Mouse (Mus musculus) cerebellum, adult 11 months (tissue): ENCODE measurements around the gene Uba3.

ENCODE experiments used
- DNase-seq: peaks from one replicate; pipeline ENCODE4 v3.0.0; 2022

Uba3 gene

GRCm38 (mm10) chr6:97210191-97210961 is 4.9 kb upstream of the Uba3 start, which contains the start of gene Arl6ip5:
Gene Arl6ip5 (plus strand): TSS chr6:97210689.
- DNase-seq, result peak; percentile 76

GRCm38 (mm10) chr6:97209751-97210150 is 4.3 kb upstream of the Uba3 start:
- no peak for DNase-seq

- DNase-seq, result no peak
Observed at GRCm38 (mm10) chr6:97209201-97209600, 3.8 kb upstream of the Uba3 start.

GRCm38 (mm10) chr6:97208406-97208805 is 3.0 kb upstream of the Uba3 start:
- no peak for DNase-seq

GRCm38 (mm10) chr6:97207085-97207484 is 1.6 kb upstream of the Uba3 start:
- no peak for DNase-seq

- DNase-seq, result peak; percentile 65
Observed at GRCm38 (mm10) chr6:97204952-97205351, 495 bp downstream of the Uba3 start.

- DNase-seq, result no peak
Observed at GRCm38 (mm10) chr6:97204252-97204869, 1.1 kb downstream of the Uba3 start.

- no peak for DNase-seq
Observed at GRCm38 (mm10) chr6:97202477-97202876, 3.0 kb downstream of the Uba3 start.

- DNase-seq, result no peak
Observed at GRCm38 (mm10) chr6:97200437-97200836, 5.0 kb downstream of the Uba3 start.

GRCm38 (mm10) chr6:97179367-97179828 is 26.0 kb downstream of the Uba3 start:
- DNase-seq, result no peak

GRCm38 (mm10) chr6:97178491-97179366 is 26.7 kb downstream of the Uba3 start, which contains the start of gene Tmf1:
Gene Tmf1 (minus strand): TSS chr6:97179122.
- DNase-seq, result peak; percentile 93

GRCm38 (mm10) chr6:97175716-97176115 is 29.7 kb downstream of the Uba3 start:
- no peak for DNase-seq

GRCm38 (mm10) chr6:97150156-97150555 is 55.3 kb downstream of the Uba3 start:
- DNase-seq, result no peak

- DNase-seq, result no peak
Observed at GRCm38 (mm10) chr6:97149721-97150120, 55.7 kb downstream of the Uba3 start.

- DNase-seq, result peak; percentile 67
Observed at GRCm38 (mm10) chr6:97148383-97149251, 56.8 kb downstream of the Uba3 start, which contains the start of gene Eogt. Gene Eogt (minus strand): TSS chr6:97149182.

GRCm38 (mm10) chr6:97147755-97148382 is 57.6 kb downstream of the Uba3 start:
- peak; percentile 33 for DNase-seq

GRCm38 (mm10) chr6:97145156-97145555 is 60.3 kb downstream of the Uba3 start:
- no peak for DNase-seq

- DNase-seq, result no peak
Observed at GRCm38 (mm10) chr6:97144359-97144758, 61.1 kb downstream of the Uba3 start.

- no peak for DNase-seq
Observed at GRCm38 (mm10) chr6:97142611-97143010, 62.8 kb downstream of the Uba3 start.

GRCm38 (mm10) chr6:97141811-97142210 is 63.6 kb downstream of the Uba3 start:
- no peak for DNase-seq
